Mouse (Mus musculus) midbrain, embryonic 14.5 days (tissue): ENCODE measurements at regions not wholly inside any gene's neighbourhood (a gene's known extent, or its start where the extent isn't known, plus 50 kb on each side); places are given as distances from the start of the nearest gene placed in this dataset.

Source experiments
- ATAC-seq: fragments of 200-750 bp; cut with Nextera tagmentation; 2 replicates; pipeline ENCODE4 v1.8.0; 2017; ENCODE audit warnings: moderate number of reproducible peaks, moderate library complexity; ENCODE audit not compliant: low FRiP score, low TSS enrichment
- DNase-seq: peaks from one replicate; pipeline ENCODE4 v3.0.0-alpha.2; 2015
- H3K27ac ChIP-seq: fragments of 300-500 bp; sonication (generic); replicated peaks from 2 replicates; pipeline ENCODE4 v1.5.1; 2014; ENCODE audit warnings: mild to moderate bottlenecking, low read depth, low read length, moderate library complexity
- H3K27me3 ChIP-seq: fragments of 300-500 bp; sonication (generic); 2 replicates; pipeline ENCODE4 v1.6.1; 2014; ENCODE audit warnings: low read length, control low read depth, mixed read lengths; ENCODE audit not compliant: control insufficient read depth, insufficient read depth
- H3K36me3 ChIP-seq: fragments of 300-500 bp; sonication (generic); 2 replicates; pipeline ENCODE4 v1.6.1; 2014; ENCODE audit warnings: low read length, control low read depth; ENCODE audit not compliant: control insufficient read depth, insufficient read depth
- H3K4me1 ChIP-seq: fragments of 300-500 bp; sonication (generic); 2 replicates; pipeline ENCODE4 v1.6.1; 2014; ENCODE audit warnings: mild to moderate bottlenecking, antibody characterized with exemption, low read length, control low read depth; ENCODE audit not compliant: control insufficient read depth, insufficient read depth
- H3K4me2 ChIP-seq: fragments of 300-500 bp; sonication (generic); 2 replicates; pipeline ENCODE4 v1.6.1; 2014; ENCODE audit warnings: mild to moderate bottlenecking, low read length, moderate library complexity
- H3K4me3 ChIP-seq: fragments of 300-500 bp; sonication (generic); replicated peaks from 2 replicates; pipeline ENCODE4 v1.5.1; 2014; ENCODE audit warnings: low read depth, low read length
- H3K9ac ChIP-seq: fragments of 300-500 bp; sonication (generic); replicated peaks from 2 replicates; pipeline ENCODE4 v1.6.1; 2014; ENCODE audit warnings: mild to moderate bottlenecking, low read length, moderate library complexity
- H3K9me3 ChIP-seq: fragments of 300-500 bp; sonication (generic); 2 replicates; pipeline ENCODE4 v1.6.1; 2016; ENCODE audit warnings: low read length, control low read depth, mixed read lengths; ENCODE audit not compliant: control insufficient read depth
- WGBS: fragments of 180-500 bp; shearing (Covaris S2); extraction: QIAGEN DNeasy Blood & Tissue Kit; methylation state at CpG from one replicate; pipeline ENCODE4 v1.1.7; 2014; 5-methylcytosine and 5-hydroxymethylcytosine counted together

DNA sequence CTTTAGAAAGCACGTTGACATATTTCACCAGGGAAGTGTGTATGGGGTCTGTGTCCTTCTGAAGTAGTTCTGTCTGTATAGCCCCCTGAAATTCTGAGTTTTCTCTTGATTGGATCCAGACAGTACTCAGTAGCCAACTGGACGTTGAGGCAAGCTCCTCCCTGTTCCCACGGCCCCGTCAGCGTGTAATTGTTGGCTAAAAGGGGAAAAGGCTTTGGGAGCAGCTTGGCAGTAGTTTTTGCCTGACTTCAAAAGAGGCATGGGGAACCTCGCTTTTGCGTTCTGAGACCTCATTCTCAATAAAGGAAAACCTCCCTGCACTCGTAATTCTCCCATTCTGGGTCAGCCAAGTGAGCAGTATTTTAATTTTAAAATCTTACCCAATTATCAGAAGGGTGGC, 157.8 kb upstream of the Mphosph6 start:
- H3K9me3 ChIP-seq, result no peaks in the 10 kb centered on the region
- no peak overlapping the region for H3K4me2 ChIP-seq
- WGBS, result 67% methylated on average over 8 of the region's 8 CpGs
- DNase-seq (peak; percentile 21), ATAC-seq (no peak)
- no peak overlapping the region for H3K9ac ChIP-seq
- H3K4me3 ChIP-seq, result no peak overlapping the region
- no peaks in the 10 kb centered on the region for H3K27me3 ChIP-seq
- no peak overlapping the region for H3K27ac ChIP-seq
- no peaks in the 10 kb centered on the region for H3K36me3 ChIP-seq
- H3K4me1 ChIP-seq, result no peaks in the 10 kb centered on the region

DNA sequence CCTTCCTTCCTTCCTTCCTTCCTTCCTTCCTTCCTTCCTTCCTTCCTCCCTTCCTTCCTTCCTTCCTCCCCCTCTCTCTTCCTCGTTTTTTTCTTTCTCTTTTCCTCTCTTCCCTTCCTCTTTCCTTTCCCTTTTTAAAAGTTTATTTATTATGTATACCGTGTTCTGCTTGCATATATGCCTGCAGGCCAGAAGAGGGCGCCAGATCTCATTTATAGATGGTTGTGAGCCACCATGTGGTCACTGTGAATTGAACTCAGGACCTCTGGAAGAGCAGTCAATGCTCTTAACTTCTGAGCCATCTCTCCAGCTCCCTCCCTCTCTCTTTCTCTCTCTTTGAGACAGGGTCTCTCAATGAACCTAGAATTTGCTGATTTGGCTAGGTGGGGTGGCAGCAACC, 157.2 kb upstream of the Mphosph6 start:
- H3K27ac ChIP-seq, result no peak overlapping the region
- H3K27me3 ChIP-seq, result no peaks in the 10 kb centered on the region
- WGBS, result 43% methylated on average over 3 of the region's 3 CpGs
- no peaks in the 10 kb centered on the region for H3K4me1 ChIP-seq
- no peaks in the 10 kb centered on the region for H3K36me3 ChIP-seq
- no peaks in the 10 kb centered on the region for H3K9me3 ChIP-seq
- no peak for DNase-seq
- no peak overlapping the region for H3K4me2 ChIP-seq
- no peak overlapping the region for H3K4me3 ChIP-seq
- no peak for ATAC-seq
- no peak overlapping the region for H3K9ac ChIP-seq

GRCm38 (mm10) chr8:117951656-117952055, 149.9 kb upstream of the Mphosph6 start:
- H3K27ac ChIP-seq, result no peak overlapping the region
- no peaks in the 10 kb centered on the region for H3K9me3 ChIP-seq
- no peak overlapping the region for H3K4me3 ChIP-seq
- H3K9ac ChIP-seq, result no peak overlapping the region
- H3K27me3 ChIP-seq, result no peaks in the 10 kb centered on the region
- no peaks in the 10 kb centered on the region for H3K36me3 ChIP-seq
- 15% methylated on average over 5 of the region's 5 CpGs for WGBS
- no peak overlapping the region for H3K4me2 ChIP-seq
- DNase-seq, result no peak
- 0 out of 2 replicates have a peak, but pooled peaks cover 9% of the 10 kb centered on the region for H3K4me1 ChIP-seq
- ATAC-seq, result no peak

DNA sequence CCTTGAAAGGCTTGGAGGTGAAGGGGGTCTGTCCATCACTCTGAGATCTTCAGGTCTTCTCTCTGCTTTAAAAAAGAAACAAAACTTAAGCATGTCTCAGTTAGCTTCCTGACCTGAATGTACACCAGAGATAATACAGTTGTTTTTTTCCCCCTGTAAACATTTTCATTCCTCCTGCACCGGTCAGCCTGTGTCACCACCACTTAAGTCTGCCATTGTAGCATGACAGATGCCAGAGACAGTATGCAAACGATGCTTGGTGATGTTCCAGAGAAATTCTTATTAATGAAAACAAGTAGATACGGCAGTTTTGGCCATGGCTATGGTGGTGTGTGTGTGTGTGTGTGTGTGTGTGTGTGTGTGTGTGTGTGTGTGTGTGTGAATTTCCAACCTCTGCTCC, 144.8 kb upstream of the Mphosph6 start:
- 73% methylated on average over 3 of the region's 3 CpGs for WGBS
- H3K27ac ChIP-seq, result no peak overlapping the region
- H3K4me2 ChIP-seq, result no peak overlapping the region
- ATAC-seq, result no peak
- no peak for DNase-seq
- no peak overlapping the region for H3K9ac ChIP-seq
- H3K4me1 ChIP-seq, result 0 out of 2 replicates have a peak, but pooled peaks cover 3% of the 10 kb centered on the region
- no peak overlapping the region for H3K4me3 ChIP-seq
- H3K27me3 ChIP-seq, result no peaks in the 10 kb centered on the region
- no peaks in the 10 kb centered on the region for H3K36me3 ChIP-seq
- H3K9me3 ChIP-seq, result no peaks in the 10 kb centered on the region

GRCm38 (mm10) chr8:117934566-117935094, 132.9 kb upstream of the Mphosph6 start:
- H3K4me3 ChIP-seq, result no peak overlapping the region
- H3K4me2 ChIP-seq, result no peak overlapping the region
- no peaks in the 10 kb centered on the region for H3K27me3 ChIP-seq
- no peak overlapping the region for H3K9ac ChIP-seq
- H3K9me3 ChIP-seq, result no peaks in the 10 kb centered on the region
- ATAC-seq, result no peak
- no peaks in the 10 kb centered on the region for H3K4me1 ChIP-seq
- 91% methylated on average over 16 of the region's 16 CpGs for WGBS
- H3K36me3 ChIP-seq, result no peaks in the 10 kb centered on the region
- no peak for DNase-seq
- no peak overlapping the region for H3K27ac ChIP-seq

DNA sequence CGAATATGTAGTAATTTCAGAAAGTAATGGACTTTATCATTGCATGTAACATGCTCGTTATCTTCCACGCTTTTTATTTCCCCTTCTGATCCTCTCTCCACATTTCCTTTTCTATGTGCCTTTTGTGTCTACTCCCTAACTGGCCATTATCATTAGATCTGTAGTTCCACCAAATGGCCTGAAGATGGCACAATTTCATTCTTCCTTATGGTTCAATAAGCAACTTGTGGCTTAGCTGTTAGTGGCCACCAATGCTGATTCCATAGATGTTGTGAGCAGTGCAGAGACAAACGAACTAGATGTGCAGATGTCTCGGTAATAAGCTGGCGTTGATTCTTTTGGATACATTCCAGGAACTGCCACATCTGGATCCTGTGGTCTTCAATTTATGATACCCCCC, 128.9 kb upstream of the Mphosph6 start:
- Histone ChIP-seq H3K27me3 (no peaks in the 10 kb centered on the region), H3K4me2 (no peak overlapping the region), H3K36me3 (no peaks in the 10 kb centered on the region), H3K4me1 (0 out of 2 replicates have a peak, but pooled peaks cover 3% of the 10 kb centered on the region), H3K9ac (no peak overlapping the region), H3K27ac (no peak overlapping the region), H3K4me3 (no peak overlapping the region), H3K9me3 (no peaks in the 10 kb centered on the region)
- peak; percentile 67 for DNase-seq
- ATAC-seq, result no peak
- 68% methylated on average over 6 of the region's 6 CpGs for WGBS

GRCm38 (mm10) chr8:117929606-117930005, 127.9 kb upstream of the Mphosph6 start:
- Histone ChIP-seq H3K4me3 (no peak overlapping the region), H3K36me3 (no peaks in the 10 kb centered on the region), H3K4me2 (no peak overlapping the region), H3K27ac (no peak overlapping the region), H3K9ac (no peak overlapping the region), H3K9me3 (no peaks in the 10 kb centered on the region), H3K4me1 (0 out of 2 replicates have a peak, but pooled peaks cover 3% of the 10 kb centered on the region), H3K27me3 (no peaks in the 10 kb centered on the region)
- ATAC-seq (no peak), DNase-seq (no peak)
- 47% methylated on average over 12 of the region's 12 CpGs for WGBS

- DNase-seq (no peak), ATAC-seq (no peak)
- 83% methylated on average over 6 of the region's 6 CpGs for WGBS
- H3K27me3 ChIP-seq, result no peaks in the 10 kb centered on the region
- no peak overlapping the region for H3K4me2 ChIP-seq
- H3K9me3 ChIP-seq, result no peaks in the 10 kb centered on the region
- no peaks in the 10 kb centered on the region for H3K36me3 ChIP-seq
- H3K27ac ChIP-seq, result no peak overlapping the region
- H3K9ac ChIP-seq, result no peak overlapping the region
- H3K4me1 ChIP-seq, result no peaks in the 10 kb centered on the region
- H3K4me3 ChIP-seq, result no peak overlapping the region
Measured at GRCm38 (mm10) chr8:117923296-117923695, 121.6 kb upstream of the Mphosph6 start.

GRCm38 (mm10) chr8:117903052-117903451, 101.3 kb upstream of the Mphosph6 start:
- H3K9me3 ChIP-seq, result no peaks in the 10 kb centered on the region
- no peak for ATAC-seq
- H3K4me3 ChIP-seq, result no peak overlapping the region
- peak; percentile 74 for DNase-seq
- no peaks in the 10 kb centered on the region; the same call in 1 of the 2 replicates for H3K4me1 ChIP-seq
- H3K9ac ChIP-seq, result no peak overlapping the region
- no peak overlapping the region for H3K4me2 ChIP-seq
- 39% methylated on average over 8 of the region's 8 CpGs for WGBS
- H3K36me3 ChIP-seq, result no peaks in the 10 kb centered on the region
- H3K27me3 ChIP-seq, result no peaks in the 10 kb centered on the region
- H3K27ac ChIP-seq, result no peak overlapping the region
